Mouse (Mus musculus): ENCODE measurements at regions not wholly inside any gene's neighbourhood (a gene's known extent, or its start where the extent isn't known, plus 50 kb on each side); places are given as distances from the start of the nearest gene placed in this dataset.
A peak's percentile ranks its signal among the peaks of the same experiment; 100 is the strongest.

DNA sequence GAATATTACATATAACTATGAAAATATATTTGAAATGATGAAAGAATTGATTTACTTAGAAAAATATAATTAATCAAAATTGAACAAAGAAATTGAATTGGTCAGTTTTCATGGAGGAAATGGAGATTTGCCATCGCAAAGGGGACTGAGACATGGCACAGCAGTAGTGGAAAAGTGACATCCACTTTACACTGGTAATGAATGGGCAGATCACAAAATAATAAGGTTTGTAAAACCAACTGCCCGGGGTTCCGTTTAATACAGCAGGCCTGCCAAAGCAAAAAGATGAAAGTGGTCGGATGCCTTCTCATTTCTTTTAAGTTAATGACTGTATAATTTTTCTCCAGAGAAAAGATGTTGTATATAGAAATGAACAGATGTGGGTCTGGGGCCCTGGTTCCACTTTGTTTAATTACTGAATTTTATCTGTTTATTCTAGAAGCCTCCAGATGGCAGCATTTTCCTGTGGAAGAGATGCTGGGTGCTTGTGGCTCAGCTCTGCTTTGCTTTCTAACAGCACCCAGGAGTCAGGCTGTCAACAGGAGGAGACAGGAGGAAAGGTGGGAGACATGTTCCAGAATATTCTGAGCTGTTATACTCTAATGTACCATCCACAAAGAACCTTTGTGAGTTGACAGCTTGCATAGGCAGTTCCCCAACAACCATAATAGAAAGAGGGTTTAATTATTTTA, 75.6 kb upstream of the Fbxl17 start:
- H3K36me3 ChIP-seq (ENCODE audit: control insufficient read depth, insufficient read depth, low read length), result no peaks in the 10 kb centered on the region
- H3K4me1 ChIP-seq (ENCODE audit: control insufficient read depth, insufficient read depth, low read length), result no peaks in the 10 kb centered on the region
- H3K9me3 ChIP-seq (ENCODE audit: control insufficient read depth, low read length), result no peaks in the 10 kb centered on the region
- H3K9ac ChIP-seq (ENCODE audit: low read depth, low read length), result no peak overlapping the region
- no peak overlapping the region for H3K4me3 ChIP-seq (ENCODE audit: low read depth, low read length)
- no peak overlapping the region for H3K27ac ChIP-seq (replicated peaks; ENCODE audit: low read depth, low read length)
- no peaks in the 10 kb centered on the region for H3K27me3 ChIP-seq (replicated peaks; ENCODE audit: control insufficient read depth, insufficient read depth, low read length)
- WGBS, result 36% methylated on average over 4 of the region's 4 CpGs
- no peak overlapping the region for H3K4me2 ChIP-seq (ENCODE audit: low read depth, low read length)
- peak; percentile 53; the same call in 1 of the 2 replicates for ATAC-seq (ENCODE audit: low read depth)
- peak; percentile 88 for DNase-seq (ENCODE audit: low spot score)

DNA sequence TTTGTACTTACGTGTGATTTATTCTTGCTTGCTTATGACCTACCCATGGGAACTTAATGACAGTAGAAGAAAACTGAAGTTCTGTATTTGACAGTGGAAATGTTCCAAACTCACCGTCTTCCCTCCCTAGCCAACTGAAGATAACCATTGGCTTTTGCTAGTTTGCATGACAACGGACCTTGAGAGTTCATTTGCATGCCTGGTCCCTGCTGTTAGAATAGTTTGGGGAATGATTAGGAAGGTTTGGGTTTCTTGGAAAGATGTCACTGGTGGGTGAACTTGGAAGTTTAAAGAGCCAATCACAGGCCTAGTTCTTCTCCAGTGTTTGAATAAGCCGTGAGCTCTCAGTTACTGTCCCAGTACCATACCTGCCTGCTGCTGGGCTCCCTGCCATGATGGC, 83.1 kb upstream of the Fbxl17 start:
- DNase-seq (ENCODE audit: low spot score) (no peak), ATAC-seq (ENCODE audit: low read depth) (no peak)
- Histone ChIP-seq H3K27me3 (replicated peaks; ENCODE audit: control insufficient read depth, insufficient read depth, low read length) (no peaks in the 10 kb centered on the region), H3K36me3 (ENCODE audit: control insufficient read depth, insufficient read depth, low read length) (no peaks in the 10 kb centered on the region), H3K27ac (replicated peaks; ENCODE audit: low read depth, low read length) (no peak overlapping the region), H3K9ac (ENCODE audit: low read depth, low read length) (no peak overlapping the region), H3K4me1 (ENCODE audit: control insufficient read depth, insufficient read depth, low read length) (no peaks in the 10 kb centered on the region), H3K4me2 (ENCODE audit: low read depth, low read length) (no peak overlapping the region), H3K9me3 (ENCODE audit: control insufficient read depth, low read length) (no peaks in the 10 kb centered on the region), H3K4me3 (ENCODE audit: low read depth, low read length) (no peak overlapping the region)
- WGBS, result 74% methylated on average over 4 of the region's 4 CpGs

DNA sequence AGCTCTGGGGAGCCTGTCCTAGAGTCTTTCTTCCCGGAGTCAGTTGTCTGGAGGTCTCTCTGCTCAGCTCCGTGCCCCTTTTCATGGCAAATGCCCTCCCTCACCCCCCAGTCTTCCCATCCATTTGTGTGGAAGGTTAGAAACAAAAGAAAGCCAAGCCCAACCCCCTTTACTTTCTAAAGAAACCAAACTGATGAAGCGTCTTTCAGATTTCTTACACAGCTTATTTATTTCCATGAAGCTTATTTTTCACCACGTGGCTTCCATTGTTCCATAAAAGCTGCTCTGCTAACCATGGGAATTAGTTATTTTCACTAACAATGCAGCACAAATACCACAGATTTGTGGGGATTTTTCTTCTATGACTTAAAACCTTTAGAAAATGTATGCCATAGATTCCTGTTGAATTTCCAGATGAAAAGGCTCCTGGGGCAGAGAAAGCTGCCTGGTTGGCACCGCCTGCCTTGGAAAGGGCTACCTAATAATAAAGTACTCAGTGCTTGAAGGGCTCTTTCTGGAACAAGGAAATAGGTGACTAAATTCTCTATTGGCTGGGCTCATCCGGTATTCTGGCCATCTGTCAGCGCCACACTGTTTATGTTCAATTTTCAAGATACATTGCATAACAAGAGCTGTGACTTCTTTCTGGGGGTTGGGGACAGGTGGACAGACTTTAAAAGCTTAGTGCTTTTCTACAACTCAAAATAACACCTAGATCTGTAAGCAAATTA, 107.4 kb upstream of the Fbxl17 start:
- DNase-seq (ENCODE audit: low spot score) (peak; percentile 27), ATAC-seq (ENCODE audit: low read depth) (no peak; the same call in 1 of the 2 replicates)
- Histone ChIP-seq H3K27ac (replicated peaks; ENCODE audit: low read depth, low read length) (no peak overlapping the region), H3K4me2 (ENCODE audit: low read depth, low read length) (no peak overlapping the region), H3K9ac (ENCODE audit: low read depth, low read length) (no peak overlapping the region), H3K4me1 (ENCODE audit: control insufficient read depth, insufficient read depth, low read length) (no peaks in the 10 kb centered on the region), H3K36me3 (ENCODE audit: control insufficient read depth, insufficient read depth, low read length) (no peaks in the 10 kb centered on the region), H3K4me3 (ENCODE audit: low read depth, low read length) (no peak overlapping the region), H3K9me3 (ENCODE audit: control insufficient read depth, low read length) (no peaks in the 10 kb centered on the region), H3K27me3 (replicated peaks; ENCODE audit: control insufficient read depth, insufficient read depth, low read length) (no peaks in the 10 kb centered on the region)
- 44% methylated on average over 7 of the region's 7 CpGs for WGBS

DNA sequence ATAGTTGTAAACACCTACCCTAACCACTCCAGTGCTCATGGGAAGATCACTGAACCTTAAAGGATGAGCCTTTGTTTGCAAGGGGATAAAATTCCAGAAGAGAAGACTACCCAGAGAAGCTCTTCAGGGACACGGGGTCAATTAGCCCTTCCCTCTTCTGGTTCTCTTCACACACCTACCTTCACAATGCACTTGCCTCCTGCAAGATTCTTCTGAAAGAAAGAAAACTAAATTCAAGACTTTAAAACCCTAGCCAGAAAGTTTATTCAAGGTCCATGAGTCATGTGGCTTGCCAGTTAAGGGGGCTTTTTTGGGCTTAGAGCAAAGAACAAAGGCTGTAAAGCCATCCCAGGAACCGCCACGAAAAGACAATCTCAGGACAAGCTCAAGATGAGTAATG, 122.9 kb upstream of the Fbxl17 start:
- WGBS, result 39% methylated on average over 3 of the region's 3 CpGs
- Histone ChIP-seq H3K9me3 (ENCODE audit: control insufficient read depth, low read length) (no peaks in the 10 kb centered on the region), H3K36me3 (ENCODE audit: control insufficient read depth, insufficient read depth, low read length) (no peaks in the 10 kb centered on the region), H3K27me3 (replicated peaks; ENCODE audit: control insufficient read depth, insufficient read depth, low read length) (no peaks in the 10 kb centered on the region), H3K27ac (replicated peaks; ENCODE audit: low read depth, low read length) (no peak overlapping the region), H3K4me2 (ENCODE audit: low read depth, low read length) (no peak overlapping the region), H3K9ac (ENCODE audit: low read depth, low read length) (no peak overlapping the region), H3K4me3 (ENCODE audit: low read depth, low read length) (no peak overlapping the region), H3K4me1 (ENCODE audit: control insufficient read depth, insufficient read depth, low read length) (no peaks in the 10 kb centered on the region)
- DNase-seq (ENCODE audit: low spot score) (no peak), ATAC-seq (ENCODE audit: low read depth) (no peak)

DNA sequence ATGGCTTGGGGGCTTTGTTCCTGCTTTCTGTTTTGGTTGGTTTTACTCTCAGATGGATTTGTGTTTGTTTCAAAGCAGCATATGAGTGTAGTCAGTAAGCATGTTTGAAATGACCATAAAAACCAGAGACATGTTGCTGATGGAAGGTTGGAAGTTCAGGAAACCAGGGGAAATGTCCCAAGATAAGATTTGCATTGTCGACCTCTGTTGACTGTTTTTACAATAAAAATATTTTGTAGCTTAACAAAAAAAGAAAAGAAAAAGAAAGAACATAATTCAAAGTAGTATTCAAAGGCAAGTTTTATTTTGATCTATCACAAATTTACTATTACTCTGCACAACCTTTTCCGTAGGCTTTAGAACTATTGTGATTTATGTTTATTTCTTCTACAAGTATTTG, 137.8 kb upstream of the Fbxl17 start:
- no peaks in the 10 kb centered on the region for H3K4me1 ChIP-seq (ENCODE audit: control insufficient read depth, insufficient read depth, low read length)
- no peaks in the 10 kb centered on the region for H3K9me3 ChIP-seq (ENCODE audit: control insufficient read depth, low read length)
- no peak overlapping the region for H3K4me2 ChIP-seq (ENCODE audit: low read depth, low read length)
- H3K36me3 ChIP-seq (ENCODE audit: control insufficient read depth, insufficient read depth, low read length), result no peaks in the 10 kb centered on the region
- DNase-seq (ENCODE audit: low spot score) (no peak), ATAC-seq (ENCODE audit: low read depth) (no peak)
- H3K9ac ChIP-seq (ENCODE audit: low read depth, low read length), result no peak overlapping the region
- H3K4me3 ChIP-seq (ENCODE audit: low read depth, low read length), result no peak overlapping the region
- 95% methylated on average over 2 of the region's 2 CpGs for WGBS
- no peak overlapping the region for H3K27ac ChIP-seq (replicated peaks; ENCODE audit: low read depth, low read length)
- H3K27me3 ChIP-seq (replicated peaks; ENCODE audit: control insufficient read depth, insufficient read depth, low read length), result no peaks in the 10 kb centered on the region

DNA sequence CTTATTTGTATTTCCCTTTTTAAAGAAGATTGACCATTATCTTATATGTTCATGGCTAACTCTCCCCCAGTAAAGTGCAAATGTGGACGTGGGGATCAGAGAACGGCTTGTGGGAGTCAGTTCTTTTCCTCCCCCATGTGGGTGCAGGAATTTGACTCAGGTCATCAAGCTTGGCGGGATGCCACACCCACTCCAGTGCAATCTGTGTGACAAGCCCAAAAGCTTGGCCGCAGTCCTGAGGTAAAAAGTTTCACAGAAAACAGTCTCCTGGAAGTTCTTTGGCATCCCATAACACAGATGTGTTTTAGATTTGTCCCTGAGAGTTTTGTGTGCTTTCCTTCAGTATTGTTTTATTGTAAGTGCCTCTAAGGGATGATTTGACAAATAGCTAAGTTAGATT, 144.6 kb upstream of the Fbxl17 start:
- no peaks in the 10 kb centered on the region for H3K4me1 ChIP-seq (ENCODE audit: control insufficient read depth, insufficient read depth, low read length)
- no peak overlapping the region for H3K27ac ChIP-seq (replicated peaks; ENCODE audit: low read depth, low read length)
- peak; percentile 57 for DNase-seq (ENCODE audit: low spot score)
- H3K4me3 ChIP-seq (ENCODE audit: low read depth, low read length), result no peak overlapping the region
- H3K9me3 ChIP-seq (ENCODE audit: control insufficient read depth, low read length), result no peaks in the 10 kb centered on the region
- H3K4me2 ChIP-seq (ENCODE audit: low read depth, low read length), result no peak overlapping the region
- no peak for ATAC-seq (ENCODE audit: low read depth)
- WGBS, result 75% methylated on average over 4 of the region's 4 CpGs
- no peaks in the 10 kb centered on the region for H3K27me3 ChIP-seq (replicated peaks; ENCODE audit: control insufficient read depth, insufficient read depth, low read length)
- H3K36me3 ChIP-seq (ENCODE audit: control insufficient read depth, insufficient read depth, low read length), result no peaks in the 10 kb centered on the region
- H3K9ac ChIP-seq (ENCODE audit: low read depth, low read length), result no peak overlapping the region

DNA sequence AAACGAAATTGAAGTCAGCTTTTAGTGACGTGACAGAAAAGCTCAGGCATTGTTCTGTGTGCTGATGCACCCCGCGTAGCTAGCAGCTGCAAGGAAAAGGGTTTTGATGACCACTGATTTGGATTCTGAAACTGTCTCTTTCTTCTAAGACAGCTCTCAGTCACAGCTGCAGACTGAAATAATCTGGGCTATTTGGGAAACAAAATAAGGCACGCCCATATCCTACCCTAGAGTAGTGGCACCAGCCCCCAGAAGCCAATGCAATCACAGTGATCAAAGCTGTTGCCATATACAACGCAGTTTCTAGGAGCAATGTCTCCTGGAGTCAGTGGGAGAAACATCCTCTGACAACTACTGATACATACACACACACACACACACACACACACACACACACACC, 157.9 kb upstream of the Fbxl17 start:
- no peaks in the 10 kb centered on the region for H3K9me3 ChIP-seq (ENCODE audit: control insufficient read depth, low read length)
- H3K27ac ChIP-seq (replicated peaks; ENCODE audit: low read depth, low read length), result no peak overlapping the region
- DNase-seq (ENCODE audit: low spot score), result no peak
- no peaks in the 10 kb centered on the region for H3K36me3 ChIP-seq (ENCODE audit: control insufficient read depth, insufficient read depth, low read length)
- no peak overlapping the region for H3K4me3 ChIP-seq (ENCODE audit: low read depth, low read length)
- 76% methylated on average over 6 of the region's 6 CpGs for WGBS
- no peaks in the 10 kb centered on the region for H3K27me3 ChIP-seq (replicated peaks; ENCODE audit: control insufficient read depth, insufficient read depth, low read length)
- no peaks in the 10 kb centered on the region; the same call in 1 of the 2 replicates for H3K4me1 ChIP-seq (ENCODE audit: control insufficient read depth, insufficient read depth, low read length)
- ATAC-seq (ENCODE audit: low read depth), result no peak
- no peak overlapping the region for H3K9ac ChIP-seq (ENCODE audit: low read depth, low read length)
- no peak overlapping the region for H3K4me2 ChIP-seq (ENCODE audit: low read depth, low read length)

DNA sequence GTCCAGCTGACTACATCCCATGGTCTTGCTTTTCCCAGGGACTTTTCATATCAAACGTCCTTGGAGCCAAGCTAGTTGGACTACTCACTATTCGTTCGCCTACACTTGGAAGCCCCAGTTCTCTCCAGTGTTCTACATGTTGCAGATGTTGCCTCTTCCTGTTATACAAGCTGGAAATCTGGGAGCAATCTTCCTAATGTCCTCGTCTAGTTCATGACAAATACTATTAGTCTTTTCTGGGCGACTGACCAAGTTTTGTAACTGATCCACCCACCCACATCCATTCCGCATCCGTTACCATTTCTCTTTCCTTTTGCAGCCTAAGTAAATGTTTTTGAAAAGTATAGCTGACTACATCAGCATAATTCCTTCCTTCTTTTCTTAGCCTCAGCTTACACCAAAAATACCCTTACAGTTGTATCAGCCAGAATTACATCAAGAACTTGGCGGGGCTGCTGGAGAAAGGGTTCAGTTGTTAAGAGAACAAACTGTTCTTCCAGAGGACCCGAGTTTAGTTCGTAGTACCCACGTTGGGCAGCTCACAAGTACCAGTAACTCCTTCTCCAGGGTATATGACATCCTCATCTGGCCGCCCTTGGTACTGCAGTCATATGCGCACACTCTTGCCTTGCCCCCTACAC, 161.1 kb upstream of the Fbxl17 start:
- DNase-seq (ENCODE audit: low spot score) (peak; percentile 96), ATAC-seq (ENCODE audit: low read depth) (peak; percentile 79)
- H3K27me3 ChIP-seq (replicated peaks; ENCODE audit: control insufficient read depth, insufficient read depth, low read length), result no peaks in the 10 kb centered on the region
- H3K9me3 ChIP-seq (ENCODE audit: control insufficient read depth, low read length), result no peaks in the 10 kb centered on the region
- H3K9ac ChIP-seq (ENCODE audit: low read depth, low read length), result no peak overlapping the region
- no peak overlapping the region for H3K4me3 ChIP-seq (ENCODE audit: low read depth, low read length)
- no peak overlapping the region for H3K4me2 ChIP-seq (ENCODE audit: low read depth, low read length)
- WGBS, result 41% methylated on average over 13 of the region's 13 CpGs
- H3K4me1 ChIP-seq (ENCODE audit: control insufficient read depth, insufficient read depth, low read length), result no peaks in the 10 kb centered on the region; the same call in 1 of the 2 replicates
- peak overlapping the region; percentile 74 for H3K27ac ChIP-seq (replicated peaks; ENCODE audit: low read depth, low read length)
- H3K36me3 ChIP-seq (ENCODE audit: control insufficient read depth, insufficient read depth, low read length), result no peaks in the 10 kb centered on the region
